Mouse (Mus musculus) spleen, adult 2 months (tissue): ENCODE results near the gene Camk2b.

ENCODE experiments used
- CTCF ChIP-seq: fragments of 200-500 bp; IDR thresholded peaks from 2 replicates; pipeline ENCODE4 v1.5.1; 2011; ENCODE audit warnings: mild to moderate bottlenecking, inconsistent platforms; ENCODE audit not compliant: insufficient read depth, insufficient read length, insufficient replicate concordance; ENCODE audit errors: extremely low read depth
- POLR2A ChIP-seq: fragments of 200-500 bp; IDR thresholded peaks from 2 replicates; pipeline ENCODE4 v1.6.1; 2011; ENCODE audit warnings: low read depth, low read length, inconsistent platforms

DNA sequence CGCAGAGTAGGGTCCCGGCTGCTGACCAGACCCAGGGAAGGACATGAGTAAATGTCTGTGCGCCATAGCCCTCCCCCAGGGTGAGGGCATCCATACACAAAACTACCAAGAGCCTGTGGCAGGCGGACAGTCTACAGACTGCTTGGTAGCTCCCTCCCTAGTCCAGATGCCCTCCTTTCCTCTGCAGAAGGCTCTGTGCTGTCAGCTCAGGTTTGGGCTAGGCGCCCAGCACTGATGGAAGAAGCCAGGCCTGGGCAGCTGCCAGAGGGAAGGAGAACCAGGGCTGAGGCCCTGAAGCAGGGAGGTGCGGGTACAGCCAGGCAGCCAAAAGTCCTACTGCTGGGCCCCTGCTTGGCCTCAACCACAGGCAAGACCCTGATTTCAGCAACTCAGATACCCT is 35.5 kb downstream of the Camk2b start:
- no peak for TF ChIP-seq CTCF
- TF ChIP-seq POLR2A = no peak
